ENCODE assay signal across 21 mouse cellular contexts in the genomic region with DNA sequence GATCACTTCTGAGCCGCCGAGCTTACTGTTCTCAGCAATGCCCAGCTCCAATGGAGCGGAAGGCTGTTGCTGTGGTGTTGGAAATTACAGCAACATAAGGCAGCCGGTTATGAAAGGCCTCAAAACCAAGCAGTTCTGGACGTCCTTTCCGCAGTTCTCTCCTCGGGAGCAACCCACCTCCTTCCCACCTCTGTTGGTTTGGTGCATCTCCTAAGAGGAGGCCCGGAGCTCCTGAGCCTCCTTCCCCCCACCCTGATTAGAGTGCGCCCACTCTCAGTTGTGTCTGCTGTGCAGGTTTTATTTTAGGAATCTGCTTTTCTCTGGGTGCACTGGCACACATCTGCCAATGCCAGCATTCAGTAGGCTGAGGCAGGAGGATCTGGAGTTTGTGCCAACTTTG.
DNase-seq lines count a peak whose midpoint lies in the region; TF ChIP-seq lines count a peak whose summit lies in the region.
"Had no signal": no experiment of that assay in that cellular context is flagged by ENCODE, and none has a peak within 500 bp of the region (broad histone marks: within the 10 kb centered on the region; RNA-seq: fewer than 3 reads in every experiment).

No protein-coding gene starts in this region.

- intact Hi-C loops in left cerebral cortex, postnatal 4 days (cut with DNase I), result loop anchor here (10.0 kb wide), 2 partner anchors 86 to 256 kb away; no protein-coding TSS in a partner anchor
- intact Hi-C loops in left cerebral cortex, postnatal 10 days (cut with DNase I), result loop anchor here (5.0 to 10.0 kb wide), 4 partner anchors 204 to 316 kb away; a partner anchor contains a TSS

- TF ChIP-seq POLR2A in cerebellum, adult 2 months (IDR thresholded peaks at IDR 0.05; ENCODE audit: borderline replicate concordance, insufficient read depth, low read length), result no peak

- no peak overlapping the region; the same call in 1 of the 2 replicates for H3K27ac ChIP-seq in cerebellum, adult 2 months (ENCODE audit: insufficient read depth, low read length)
- no peak overlapping the region for H3K27ac ChIP-seq in heart, embryonic 10.5 days
- H3K27ac ChIP-seq: forebrain, embryonic 10.5 days; forebrain, embryonic 13.5 days; heart, embryonic 13.5 days; hindbrain, embryonic 14.5 days; hindbrain, postnatal 0 days had no signal

- H3K4me3 ChIP-seq in cerebellum, adult 2 months (replicated peaks; ENCODE audit: insufficient read depth, low read depth, low read length), result no peak overlapping the region
- H3K4me3 ChIP-seq in heart, embryonic 10.5 days, result no peak overlapping the region
- H3K4me3 ChIP-seq: forebrain, embryonic 10.5 days; forebrain, embryonic 13.5 days; heart, embryonic 13.5 days had no signal

- 73% methylated on average over 9 of the region's 9 CpGs for WGBS in cerebellum, adult 2 months
- 82% methylated on average over 9 of the region's 9 CpGs for WGBS in heart, embryonic 10.5 days

- DNase-seq in cerebellum, postnatal 10 days, result peak; percentile 27 to 28
- no peak for DNase-seq in cerebellum, adult 2 months
- DNase-seq in heart, adult 11 months, result peak; percentile 80
- DNase-seq in heart, embryonic 10.5 days (ENCODE audit: low spot score), result no peak
- DNase-seq in left cerebral cortex, postnatal 4 days, result peak; percentile 12
- DNase-seq in left cerebral cortex, postnatal 10 days (ENCODE audit: extremely low spot score in 1 of 2, low spot score in 2 of 2), result no peak
- peak; percentile 30 for DNase-seq in right cerebral cortex, postnatal 25 days
- DNase-seq in right cerebral cortex, postnatal 4 days, result no peak
- DNase-seq: adrenal gland, postnatal 10 days; cerebellum, adult 11 months; cerebellum, adult 8-10 months; cerebellum, postnatal 14 days; gastrocnemius, postnatal 10 days; heart, adult 18-20 months; heart, postnatal 14 days; heart, postnatal 4 days had no signal

- H3K4me1 ChIP-seq in cerebellum, adult 2 months (ENCODE audit: control insufficient read depth, insufficient read depth, low read length), result peaks cover 3% of the 10 kb centered on the region
- H3K4me1 ChIP-seq in heart, embryonic 10.5 days, result peaks cover 12% of the 10 kb centered on the region; the same call in 1 of the 2 replicates

- H3K27me3 ChIP-seq in cerebellum, adult 2 months (ENCODE audit: control insufficient read depth, insufficient read depth, low read length), result no peaks in the 10 kb centered on the region
- H3K27me3 ChIP-seq in heart, embryonic 10.5 days (ENCODE audit: insufficient read depth, poor library complexity, severe bottlenecking), result no peaks in the 10 kb centered on the region
- H3K27me3 ChIP-seq: forebrain, embryonic 13.5 days; heart, embryonic 13.5 days had no signal

- no peaks in the 10 kb centered on the region for H3K9me3 ChIP-seq in heart, embryonic 10.5 days
- H3K9me3 ChIP-seq: forebrain, embryonic 10.5 days; forebrain, embryonic 13.5 days; heart, embryonic 13.5 days had no signal

- no peaks in the 10 kb centered on the region for H3K36me3 ChIP-seq in heart, embryonic 10.5 days
- H3K36me3 ChIP-seq: forebrain, embryonic 10.5 days; heart, embryonic 13.5 days had no signal

- no peak for TF ChIP-seq CTCF in cerebellum, adult 2 months (IDR thresholded peaks at IDR 0.05; ENCODE audit: borderline replicate concordance, insufficient read depth, low read depth, low read length)

Comparison
In these comparisons a context has a peak if more than half of its experiments do, and no peak if none do; other contexts are left out.
1. DNase-seq: peak in cerebellum, postnatal 10 days (2 of 2), heart, adult 11 months (single experiment), left cerebral cortex, postnatal 4 days (single experiment) and right cerebral cortex, postnatal 25 days (single experiment); none in cerebellum, adult 2 months (0 of 2), heart, embryonic 10.5 days (single experiment), left cerebral cortex, postnatal 10 days (0 of 2) and right cerebral cortex, postnatal 4 days (single experiment).